Mouse (Mus musculus) neural tube, embryonic 15.5 days (tissue): Measurements from ENCODE around the gene Creg1. TPM values are rescaled to one million over a fixed set of nuclear protein-coding genes. Genes with fewer than 3 reads are reported as not detected.
A peak's percentile ranks its signal among the peaks of the same experiment; 100 is the strongest.

ENCODE experiments used
- ATAC-seq: fragments of 200-750 bp; cut with Nextera tagmentation; 2 replicates; pipeline ENCODE4 v1.8.0; 2017; ENCODE audit warnings: mild to moderate bottlenecking, moderate TSS enrichment, moderate library complexity; ENCODE audit not compliant: low FRiP score
- H3K27ac ChIP-seq: fragments of 300-500 bp; sonication (generic); replicated peaks from 2 replicates; pipeline ENCODE4 v1.5.1; 2015; ENCODE audit warnings: mild to moderate bottlenecking, inconsistent platforms
- H3K27me3 ChIP-seq: fragments of 300-500 bp; sonication (generic); replicated peaks from 2 replicates; pipeline ENCODE4 v1.6.1; 2015; ENCODE audit warnings: inconsistent platforms
- H3K36me3 ChIP-seq: fragments of 300-500 bp; sonication (generic); 2 replicates; pipeline ENCODE4 v1.6.1; 2015; ENCODE audit warnings: inconsistent platforms
- H3K4me1 ChIP-seq: fragments of 300-500 bp; sonication (generic); 2 replicates; pipeline ENCODE4 v1.6.1; 2015; ENCODE audit warnings: inconsistent platforms
- H3K4me2 ChIP-seq: fragments of 300-500 bp; sonication (generic); 2 replicates; pipeline ENCODE4 v1.6.1; 2015; ENCODE audit warnings: inconsistent platforms, mild to moderate bottlenecking, moderate library complexity
- H3K4me3 ChIP-seq: fragments of 300-500 bp; sonication (generic); replicated peaks from 2 replicates; pipeline ENCODE4 v1.5.1; 2015; ENCODE audit warnings: mild to moderate bottlenecking, inconsistent platforms
- H3K9ac ChIP-seq: fragments of 300-500 bp; sonication (generic); replicated peaks from 2 replicates; pipeline ENCODE4 v1.6.1; 2015; ENCODE audit warnings: mild to moderate bottlenecking, inconsistent platforms
- H3K9me3 ChIP-seq: fragments of 300-500 bp; sonication (generic); replicated peaks from 2 replicates; pipeline ENCODE4 v1.6.1; 2016; ENCODE audit warnings: inconsistent platforms
- WGBS: fragments of 180-500 bp; shearing (Covaris S2); methylation state at CpG from one replicate; pipeline ENCODE4 v1.1.7; 2015; ENCODE audit warnings: mixed read lengths; 5-methylcytosine and 5-hydroxymethylcytosine counted together
- polyA plus RNA-seq: library from polyadenylated mRNA; unstranded; fragments of >200 nt; fragmentation: Nextera tagmentation; extraction: Ambion mirVana; gene quantifications from 2 replicates; pipeline ENCODE4 v1.2.1, GENCODE M21; 2015

Gene Creg1
- polyA plus RNA-seq, 1 experiment from 2014 or later: 45.7 TPM

DNA sequence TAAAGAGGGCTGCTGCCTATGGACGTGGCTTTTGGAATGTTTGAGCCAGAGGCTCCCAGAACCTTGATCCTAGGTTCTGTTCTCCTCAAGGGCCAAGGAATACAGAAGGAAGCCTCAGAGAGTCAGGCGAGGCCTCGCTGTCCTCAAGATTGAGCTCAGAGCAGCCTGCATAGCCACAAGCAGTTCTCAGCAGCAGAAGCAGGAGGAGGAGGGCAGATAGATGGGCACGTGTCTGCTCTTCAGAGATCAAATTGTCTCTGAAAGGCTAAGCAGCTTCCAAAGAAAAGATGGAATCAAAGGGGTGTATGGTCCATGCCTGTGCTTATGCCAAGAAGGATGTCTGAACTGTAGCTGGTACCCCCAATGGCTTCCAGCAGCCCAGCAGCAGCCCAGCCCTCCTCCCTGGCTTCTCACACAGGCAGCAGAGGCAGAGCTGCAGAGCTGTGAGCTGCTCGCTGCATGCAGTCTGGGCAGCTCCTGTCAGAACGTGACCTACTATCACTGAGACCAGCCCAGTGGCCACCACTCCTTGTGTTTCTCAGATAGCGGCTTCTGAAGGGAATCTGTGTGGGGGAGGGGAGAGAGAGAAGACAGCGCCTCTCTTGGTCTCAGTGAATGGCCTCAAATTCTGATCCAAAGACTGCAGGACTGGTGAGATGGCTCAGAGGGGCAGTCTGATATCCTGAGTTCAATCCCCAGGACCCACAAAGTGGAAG lies 54.8 kb downstream of the Creg1 start:
- no peaks in the 10 kb centered on the region for H3K9me3 ChIP-seq
- H3K4me1 ChIP-seq: peaks cover 17% of the 10 kb centered on the region
- H3K4me2 ChIP-seq: no peak overlapping the region
- no peak overlapping the region for H3K27ac ChIP-seq
- ATAC-seq: 0 out of 2 replicates have a peak, but pooled peaks have one; percentile 39
- no peaks in the 10 kb centered on the region for H3K36me3 ChIP-seq
- peaks cover 42% of the 10 kb centered on the region for H3K27me3 ChIP-seq
- no peak overlapping the region for H3K9ac ChIP-seq
- H3K4me3 ChIP-seq: no peak overlapping the region
- 42% methylated on average over 8 of the region's 8 CpGs for WGBS

DNA sequence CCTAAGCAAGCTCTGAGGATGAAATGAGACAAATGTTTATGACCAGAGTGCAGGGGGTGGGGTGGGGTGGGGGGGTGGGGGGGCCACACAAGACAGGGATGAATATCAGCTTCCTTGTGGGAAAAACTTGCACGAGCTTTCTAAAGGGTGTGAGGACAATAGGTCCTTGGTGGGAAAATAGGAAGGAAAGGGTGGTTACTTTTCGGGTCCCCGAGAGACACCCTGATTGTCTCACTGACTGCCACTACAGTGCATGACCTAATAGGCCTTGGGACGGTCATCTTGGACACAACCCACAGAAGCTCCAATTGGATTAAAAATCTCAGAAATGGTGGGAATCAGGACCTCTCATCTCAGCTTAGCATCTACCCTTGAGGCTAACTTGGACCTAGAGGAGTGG lies 55.6 kb downstream of the Creg1 start:
- ATAC-seq: no peak
- H3K4me1 ChIP-seq: peaks cover 11% of the 10 kb centered on the region
- H3K9me3 ChIP-seq: no peaks in the 10 kb centered on the region
- no peak overlapping the region for H3K4me3 ChIP-seq
- H3K27ac ChIP-seq: no peak overlapping the region
- no peak overlapping the region for H3K4me2 ChIP-seq
- H3K27me3 ChIP-seq: peaks cover 44% of the 10 kb centered on the region
- no peak overlapping the region for H3K9ac ChIP-seq
- no peaks in the 10 kb centered on the region for H3K36me3 ChIP-seq
- WGBS: 78% methylated on average over 4 of the region's 4 CpGs

DNA sequence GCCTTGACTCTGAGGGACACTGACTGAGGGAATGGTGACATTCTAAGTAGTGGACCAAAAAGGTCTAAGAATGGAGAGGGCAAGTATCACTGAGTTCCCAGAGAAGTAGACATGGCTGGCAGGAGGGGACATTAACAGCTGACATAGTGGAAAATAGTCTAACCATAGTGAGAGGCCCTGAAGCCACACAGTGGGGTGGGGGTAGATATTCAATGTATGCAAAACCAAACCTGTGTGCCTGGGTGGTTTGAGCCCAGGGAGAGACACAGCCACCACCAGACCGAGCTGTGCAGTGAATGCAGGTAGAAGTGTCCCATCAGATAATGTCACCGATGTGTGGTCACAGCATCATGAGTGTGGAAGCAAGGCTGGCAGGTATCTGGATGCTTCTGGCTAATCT lies 58.5 kb downstream of the Creg1 start:
- no peak overlapping the region for H3K27ac ChIP-seq
- H3K36me3 ChIP-seq: no peaks in the 10 kb centered on the region
- H3K9me3 ChIP-seq: no peaks in the 10 kb centered on the region
- H3K9ac ChIP-seq: no peak overlapping the region
- peaks cover 31% of the 10 kb centered on the region for H3K27me3 ChIP-seq
- no peak overlapping the region for H3K4me2 ChIP-seq
- H3K4me3 ChIP-seq: no peak overlapping the region
- no peak for ATAC-seq
- 95% methylated on average over 2 of the region's 2 CpGs for WGBS
- peaks cover 3% of the 10 kb centered on the region; the same call in 1 of the 2 replicates for H3K4me1 ChIP-seq

Other genes with a start within 250 kb of the Creg1 start
- 159 and 163 TPM in 2 replicates for gene Mpzl1, start 129.2 kb upstream of the Creg1 start, polyA plus RNA-seq
- gene Rcsd1, start 54.0 kb upstream of the Creg1 start, polyA plus RNA-seq: 8.1 and 29.8 TPM in 2 replicates
- gene Cd247, start 24.9 kb downstream of the Creg1 start, polyA plus RNA-seq: 0.70 and 7.6 TPM in 2 replicates
- 14.7 and 15.3 TPM in 2 replicates for gene Pou2f1, start 238.9 kb downstream of the Creg1 start, polyA plus RNA-seq